Mouse (Mus musculus) erythroblast, embryonic 14.5 days (primary cell): Measurements from ENCODE around the gene Dppa4. TPM values are rescaled to one million over a fixed set of nuclear protein-coding genes. Genes with fewer than 3 reads are reported as not detected.

Source experiments
- H3K27me3 ChIP-seq: 2 replicates; pipeline ENCODE4 v1.6.1; 2012; ENCODE audit warnings: inconsistent platforms; ENCODE audit not compliant: control insufficient read depth
- H3K36me3 ChIP-seq: 2 replicates; pipeline ENCODE4 v1.6.1; 2012; ENCODE audit warnings: mild to moderate bottlenecking, inconsistent platforms; ENCODE audit not compliant: control insufficient read depth
- H3K4me1 ChIP-seq: 2 replicates; pipeline ENCODE4 v1.6.1; 2012; ENCODE audit warnings: inconsistent platforms; ENCODE audit not compliant: control insufficient read depth
- H3K4me3 ChIP-seq: replicated peaks from 2 replicates; pipeline ENCODE3; 2012; ENCODE audit warnings: moderate library complexity, mild to moderate bottlenecking, inconsistent platforms
- H3K9me3 ChIP-seq: 2 replicates; pipeline ENCODE4 v1.6.1; 2012; ENCODE audit warnings: low read length, inconsistent platforms, mixed read lengths; ENCODE audit not compliant: control insufficient read depth
- GATA1 ChIP-seq: IDR thresholded peaks from 2 replicates; pipeline ENCODE4 v1.6.1; 2012; ENCODE audit warnings: low read length, inconsistent platforms, mixed read lengths
- TAL1 ChIP-seq: IDR thresholded peaks from 3 replicates; pipeline ENCODE4 v1.6.1; 2012; ENCODE audit warnings: low read length, inconsistent platforms, mixed read lengths
- polyA plus RNA-seq: library from polyadenylated mRNA; stranded (reverse); fragments of >175 nt; gene quantifications from 2 replicates; pipeline ENCODE4 v1.2.3, GENCODE M21; 2012

Dppa4 gene
- polyA plus RNA-seq, 1 experiment = not detected

DNA sequence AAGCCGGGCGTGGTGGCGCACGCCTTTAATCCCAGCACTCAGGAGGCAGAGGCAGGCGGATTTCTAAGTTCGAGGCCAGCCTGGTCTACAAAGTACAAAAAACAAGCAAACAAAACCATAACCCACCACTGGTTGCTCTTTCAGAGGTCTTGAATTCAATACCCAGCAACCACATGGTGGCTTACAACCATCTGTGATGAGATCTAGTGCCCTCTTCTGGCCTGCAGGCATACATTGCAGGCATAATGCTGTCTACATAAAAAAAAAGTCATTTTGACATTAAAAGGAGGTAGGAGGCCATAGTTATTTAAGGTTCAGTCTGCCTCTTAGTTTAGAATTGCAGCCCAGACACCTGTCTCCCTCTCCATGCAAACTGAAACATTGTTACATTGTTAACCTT, 37.2 kb downstream of the Dppa4 start:
- Histone ChIP-seq H3K9me3 (no peaks in the 10 kb centered on the region; the same call in 1 of the 2 replicates), H3K4me1 (no peaks in the 10 kb centered on the region), H3K4me3 (no peak overlapping the region), H3K36me3 (no peaks in the 10 kb centered on the region), H3K27me3 (no peaks in the 10 kb centered on the region)
- TF ChIP-seq GATA1 (no peak), TAL1 (no peak)

DNA sequence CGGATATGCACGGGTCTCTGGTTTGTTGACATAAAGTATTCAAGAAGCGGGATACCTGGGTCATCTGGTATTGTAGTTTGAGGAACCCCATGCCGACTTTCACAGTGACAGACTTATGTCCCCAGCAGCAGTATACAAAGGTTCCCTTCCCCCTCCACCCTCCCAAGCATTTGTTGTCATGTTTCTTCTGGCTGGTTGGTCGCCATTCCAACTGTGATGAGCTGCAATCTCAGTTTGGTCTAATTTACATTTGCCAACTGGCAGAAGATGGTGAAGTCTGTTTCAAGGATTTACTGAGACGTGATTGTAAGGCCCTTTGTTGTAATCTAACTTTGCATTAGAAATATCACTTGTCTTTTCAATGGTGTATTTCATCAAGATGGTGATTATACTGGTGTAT, 39.6 kb downstream of the Dppa4 start:
- Histone ChIP-seq H3K9me3 (no peaks in the 10 kb centered on the region; the same call in 1 of the 2 replicates), H3K4me3 (no peak overlapping the region), H3K36me3 (no peaks in the 10 kb centered on the region), H3K27me3 (no peaks in the 10 kb centered on the region), H3K4me1 (no peaks in the 10 kb centered on the region)
- TF ChIP-seq TAL1 (no peak), GATA1 (no peak)

DNA sequence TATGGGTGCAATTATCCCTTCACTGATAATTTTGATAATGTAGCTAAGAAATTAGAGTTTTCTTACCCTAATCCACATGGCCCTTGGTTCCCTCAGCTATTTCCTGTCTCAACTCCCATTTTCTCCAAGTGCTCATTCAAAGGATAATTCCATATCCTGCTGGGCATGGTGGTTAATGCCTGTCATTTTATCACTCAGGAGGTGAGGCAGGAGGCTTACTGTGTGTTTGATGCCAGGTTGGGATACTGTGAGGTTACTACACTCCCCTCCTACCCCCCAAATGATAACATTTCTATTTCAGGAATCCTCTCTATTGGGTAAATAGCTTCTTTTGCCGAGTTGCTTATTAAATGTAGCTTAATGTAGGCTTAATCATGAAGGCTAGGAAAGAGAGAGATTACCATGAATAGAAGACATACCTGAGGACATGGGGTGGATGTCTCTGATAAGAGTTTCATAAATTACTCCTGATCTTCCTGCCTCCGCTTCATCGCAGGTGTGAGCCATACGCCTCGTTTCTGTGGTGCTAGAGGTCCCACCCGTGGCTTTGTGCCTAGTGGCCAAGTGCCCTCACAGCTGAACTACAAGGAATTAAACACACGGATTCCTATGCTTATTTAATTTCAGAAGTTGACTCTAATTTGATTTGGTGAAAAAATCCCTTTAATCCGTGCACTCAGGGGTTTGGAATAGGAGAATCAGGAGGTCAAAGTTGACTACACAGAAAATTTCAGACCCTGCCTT, 40.2 kb downstream of the Dppa4 start:
- H3K27me3 ChIP-seq = no peaks in the 10 kb centered on the region
- no peaks in the 10 kb centered on the region; the same call in 1 of the 2 replicates for H3K9me3 ChIP-seq
- H3K4me3 ChIP-seq = no peak overlapping the region
- no peak for TF ChIP-seq TAL1
- no peak for TF ChIP-seq GATA1
- H3K4me1 ChIP-seq = no peaks in the 10 kb centered on the region
- no peaks in the 10 kb centered on the region for H3K36me3 ChIP-seq

DNA sequence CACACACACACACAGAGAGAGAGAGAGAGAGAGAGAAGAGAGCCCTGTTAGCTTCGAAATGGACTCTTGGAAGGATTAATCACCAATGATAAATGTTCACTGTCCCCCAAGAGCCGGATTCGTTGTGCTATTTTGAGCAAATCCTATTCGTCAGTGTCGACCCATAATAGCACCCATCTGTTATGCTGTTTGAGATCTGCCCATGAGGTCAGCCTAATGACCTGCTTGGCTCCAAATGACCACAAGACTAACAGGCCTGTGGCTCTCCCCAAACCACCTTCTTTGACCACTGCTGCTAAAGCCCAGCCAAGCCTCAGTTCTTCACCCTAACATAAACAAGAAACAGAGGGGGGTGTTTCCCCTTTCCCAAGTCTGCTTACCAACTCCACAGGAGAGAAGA, 43.4 kb downstream of the Dppa4 start:
- no peaks in the 10 kb centered on the region for H3K36me3 ChIP-seq
- no peaks in the 10 kb centered on the region for H3K27me3 ChIP-seq
- no peaks in the 10 kb centered on the region for H3K4me1 ChIP-seq
- H3K4me3 ChIP-seq = no peak overlapping the region
- H3K9me3 ChIP-seq = no peaks in the 10 kb centered on the region
- TF ChIP-seq GATA1 (no peak), TAL1 (no peak)

DNA sequence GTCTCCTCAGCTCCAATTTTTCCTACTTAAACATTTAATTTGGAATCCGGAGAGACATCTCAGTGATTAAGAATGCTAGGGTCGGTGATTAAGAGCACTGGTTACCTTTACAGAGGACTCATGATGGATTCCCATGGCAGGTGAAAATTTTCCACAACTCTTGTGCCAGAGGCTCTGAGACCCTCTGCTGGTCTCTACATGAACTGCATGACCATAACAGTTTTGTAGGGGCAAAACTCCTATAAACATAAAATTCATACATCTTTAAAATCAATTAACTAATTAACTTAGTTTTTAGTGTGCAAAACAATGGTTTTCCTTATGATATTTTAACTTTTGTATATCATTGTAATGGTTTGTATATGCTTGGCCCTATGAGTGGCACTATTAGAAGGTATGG, 44.9 kb downstream of the Dppa4 start:
- Histone ChIP-seq H3K4me1 (no peaks in the 10 kb centered on the region), H3K4me3 (no peak overlapping the region), H3K27me3 (no peaks in the 10 kb centered on the region), H3K9me3 (no peaks in the 10 kb centered on the region; the same call in 1 of the 2 replicates), H3K36me3 (no peaks in the 10 kb centered on the region)
- TF ChIP-seq TAL1 (no peak), GATA1 (no peak)

DNA sequence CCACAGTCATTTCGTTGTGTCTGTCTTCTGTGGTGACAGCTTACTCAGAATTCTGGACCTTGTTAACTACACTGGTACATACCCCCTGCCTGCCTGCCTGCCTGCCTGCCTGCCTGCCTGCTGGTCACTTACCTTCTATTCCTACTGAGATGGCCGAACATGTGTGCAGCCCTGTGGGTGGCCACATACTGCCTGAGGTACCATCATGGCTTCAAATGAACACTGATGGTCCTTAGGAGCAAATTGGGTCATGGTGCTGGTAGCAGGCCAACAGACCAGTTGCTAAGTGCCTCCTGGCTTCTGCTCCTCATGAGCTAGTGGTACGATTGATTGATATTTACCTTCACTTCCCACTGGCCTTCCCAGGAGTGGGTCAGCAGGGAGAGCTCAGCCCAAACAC, 48.3 kb downstream of the Dppa4 start:
- H3K36me3 ChIP-seq = no peaks in the 10 kb centered on the region
- H3K9me3 ChIP-seq = no peaks in the 10 kb centered on the region; the same call in 1 of the 2 replicates
- TF ChIP-seq TAL1 = no peak
- TF ChIP-seq GATA1 = no peak
- no peaks in the 10 kb centered on the region for H3K27me3 ChIP-seq
- no peak overlapping the region for H3K4me3 ChIP-seq
- H3K4me1 ChIP-seq = no peaks in the 10 kb centered on the region

DNA sequence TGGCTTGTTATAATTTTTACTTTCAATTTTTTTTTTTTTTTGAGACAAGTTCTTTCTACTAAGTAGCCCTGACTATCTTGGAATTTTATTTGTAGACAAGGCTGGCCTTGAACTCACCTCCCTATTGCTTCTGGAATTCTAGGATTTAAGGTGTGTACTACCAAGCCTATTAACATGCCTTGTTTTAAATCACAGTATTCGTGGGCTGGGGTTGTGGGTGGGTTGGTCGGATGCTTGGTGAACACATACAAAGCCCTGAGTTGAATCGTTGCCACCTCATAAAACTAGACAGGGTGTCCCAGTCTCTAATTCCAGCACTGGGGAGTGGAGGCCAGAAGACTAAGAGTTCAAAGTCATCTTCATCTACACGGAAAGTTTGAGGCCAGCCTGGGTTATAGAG, 51.8 kb downstream of the Dppa4 start:
- Histone ChIP-seq H3K4me3 (no peak overlapping the region), H3K9me3 (no peaks in the 10 kb centered on the region; the same call in 1 of the 2 replicates), H3K36me3 (no peaks in the 10 kb centered on the region), H3K27me3 (no peaks in the 10 kb centered on the region), H3K4me1 (no peaks in the 10 kb centered on the region)
- TF ChIP-seq GATA1 (no peak), TAL1 (no peak)

Other genes starting within 250 kb of the Dppa4 start
- gene Dppa2, start 20.2 kb downstream of the Dppa4 start, polyA plus RNA-seq = not detected in 2 replicates
- not detected in 2 replicates for gene Gm5485, start 128.7 kb downstream of the Dppa4 start, polyA plus RNA-seq
- gene Morc1, start 147.5 kb downstream of the Dppa4 start, polyA plus RNA-seq = not detected in 2 replicates